Mouse (Mus musculus) hindbrain, postnatal 0 days (tissue): ENCODE data around the gene Krt77. TPM values are rescaled to one million over a fixed set of nuclear protein-coding genes. Genes with fewer than 3 reads are reported as not detected.

ENCODE experiments used
- ATAC-seq: fragments of 200-750 bp; cut with Nextera tagmentation; 2 replicates; pipeline ENCODE4 v1.8.0; 2017; ENCODE audit warnings: mild to moderate bottlenecking, moderate TSS enrichment, moderate library complexity
- DNase-seq: peaks from one replicate; pipeline ENCODE4 v3.0.0-alpha.2; 2015; ENCODE audit warnings: low spot score
- H3K27ac ChIP-seq: fragments of 300-500 bp; sonication (generic); 2 replicates; pipeline ENCODE4 v1.5.1; 2014; ENCODE audit warnings: mild to moderate bottlenecking
- H3K27me3 ChIP-seq: fragments of 300-500 bp; sonication (generic); 2 replicates; pipeline ENCODE4 v1.6.1; 2014; ENCODE audit warnings: low read length, mixed read lengths; ENCODE audit not compliant: insufficient read depth
- H3K36me3 ChIP-seq: fragments of 300-500 bp; sonication (generic); 2 replicates; pipeline ENCODE4 v1.6.1; 2014; ENCODE audit warnings: low read length, mixed read lengths; ENCODE audit not compliant: insufficient read depth
- H3K4me1 ChIP-seq: fragments of 300-500 bp; sonication (generic); 2 replicates; pipeline ENCODE4 v1.6.1; 2014; ENCODE audit warnings: antibody characterized with exemption, low read length, mixed read lengths; ENCODE audit not compliant: insufficient read depth
- H3K4me2 ChIP-seq: fragments of 300-500 bp; sonication (generic); 2 replicates; pipeline ENCODE4 v1.6.1; 2014; ENCODE audit warnings: low read depth, mild to moderate bottlenecking, low read length, moderate library complexity, mixed read lengths
- H3K4me3 ChIP-seq: fragments of 300-500 bp; sonication (generic); 2 replicates; pipeline ENCODE4 v1.5.1; 2014; ENCODE audit warnings: low read length
- H3K9ac ChIP-seq: fragments of 300-500 bp; sonication (generic); replicated peaks from 2 replicates; pipeline ENCODE4 v1.6.1; 2014; ENCODE audit warnings: mild to moderate bottlenecking, low read length, moderate library complexity, mixed read lengths
- H3K9me3 ChIP-seq: fragments of 300-500 bp; sonication (generic); 2 replicates; pipeline ENCODE4 v1.6.1; 2016; ENCODE audit warnings: low read length, mixed read lengths
- CTCF ChIP-seq: IDR thresholded peaks from 2 replicates; pipeline ENCODE4 v1.5.1; 2016; ENCODE audit warnings: antibody characterized with exemption, control low read depth, low read depth
- WGBS: fragments of 180-500 bp; shearing (Covaris S2); extraction: QIAGEN DNeasy Blood & Tissue Kit; methylation state at CpG from one replicate; pipeline ENCODE4 v1.1.7; 2014; 5-methylcytosine and 5-hydroxymethylcytosine counted together
- polyA plus RNA-seq: library from polyadenylated mRNA; unstranded; fragments of >200 nt; fragmentation: Nextera tagmentation; extraction: Ambion mirVana; gene quantifications from 2 replicates; pipeline ENCODE4 v1.2.1, GENCODE M21; 2015
- total RNA-seq: library from RNA; depleted of rRNA; stranded (reverse); fragments of >200 nt; gene quantifications from 2 replicates; pipeline ENCODE4 v1.2.3, GENCODE M21; 2014

Gene Krt77
- total and polyA plus RNA-seq, 2 experiments from 2014 or later: 0.68 to 1.2 TPM

- DNase-seq: no peak
- ATAC-seq: no peak
- Histone ChIP-seq H3K27ac (no peak overlapping the region), H3K4me2 (no peak overlapping the region), H3K4me1 (no peaks in the 10 kb centered on the region), H3K36me3 (no peaks in the 10 kb centered on the region), H3K27me3 (no peaks in the 10 kb centered on the region), H3K9me3 (no peaks in the 10 kb centered on the region), H3K4me3 (no peak overlapping the region), H3K9ac (no peak overlapping the region)
- no peak for TF ChIP-seq CTCF
- 74% methylated on average over 2 of the region's 2 CpGs for WGBS
Measured at GRCm38 (mm10) chr15:101878041-101878440, 8.5 kb upstream of the Krt77 start.

- DNase-seq (no peak), ATAC-seq (no peak)
- Histone ChIP-seq H3K27me3 (no peaks in the 10 kb centered on the region), H3K27ac (no peak overlapping the region), H3K9ac (no peak overlapping the region), H3K9me3 (no peaks in the 10 kb centered on the region), H3K4me1 (no peaks in the 10 kb centered on the region), H3K4me3 (no peak overlapping the region), H3K36me3 (no peaks in the 10 kb centered on the region), H3K4me2 (no peak overlapping the region)
- no peak for TF ChIP-seq CTCF
- WGBS: 84% methylated on average over 1 of the region's 1 CpGs
Measured at GRCm38 (mm10) chr15:101874383-101874782, 4.9 kb upstream of the Krt77 start.

GRCm38 (mm10) chr15:101873231-101873630 lies 3.7 kb upstream of the Krt77 start:
- Histone ChIP-seq H3K9ac (no peak overlapping the region), H3K27ac (no peak overlapping the region), H3K4me1 (no peaks in the 10 kb centered on the region), H3K36me3 (no peaks in the 10 kb centered on the region), H3K9me3 (no peaks in the 10 kb centered on the region), H3K4me2 (no peak overlapping the region), H3K4me3 (no peak overlapping the region), H3K27me3 (no peaks in the 10 kb centered on the region)
- TF ChIP-seq CTCF: no peak
- ATAC-seq: no peak
- DNase-seq: no peak
- WGBS: 48% methylated on average over 4 of the region's 4 CpGs

GRCm38 (mm10) chr15:101866754-101867153 lies 2.8 kb downstream of the Krt77 start:
- Histone ChIP-seq H3K9me3 (no peaks in the 10 kb centered on the region), H3K4me1 (no peaks in the 10 kb centered on the region), H3K4me3 (no peak overlapping the region), H3K27me3 (no peaks in the 10 kb centered on the region; the same call in 1 of the 2 replicates), H3K27ac (no peak overlapping the region), H3K36me3 (no peaks in the 10 kb centered on the region), H3K4me2 (no peak overlapping the region), H3K9ac (no peak overlapping the region)
- ATAC-seq: no peak
- TF ChIP-seq CTCF: no peak
- WGBS: 80% methylated on average over 7 of the region's 7 CpGs
- no peak for DNase-seq

GRCm38 (mm10) chr15:101860421-101861130 lies 8.9 kb downstream of the Krt77 start:
- no peaks in the 10 kb centered on the region for H3K27me3 ChIP-seq
- peak overlapping the region; percentile 80 for H3K4me2 ChIP-seq
- no peaks in the 10 kb centered on the region for H3K9me3 ChIP-seq
- TF ChIP-seq CTCF: peak; percentile 44; the same call in 1 of the 2 replicates
- peak overlapping the region; percentile 40; the same call in 1 of the 2 replicates for H3K4me3 ChIP-seq
- WGBS: 54% methylated on average over 13 of the region's 13 CpGs
- peaks cover 5% of the 10 kb centered on the region; the same call in 1 of the 2 replicates for H3K4me1 ChIP-seq
- H3K27ac ChIP-seq: no peak overlapping the region
- H3K36me3 ChIP-seq: no peaks in the 10 kb centered on the region
- peak overlapping the region; percentile 47; the same call in 1 of the 2 replicates for H3K9ac ChIP-seq
- DNase-seq (peak; percentile 12), ATAC-seq (peak; percentile 52; the same call in 1 of the 2 replicates)

- peak; percentile 28; the same call in 1 of the 2 replicates for TF ChIP-seq CTCF
- H3K9ac ChIP-seq: peak overlapping the region; percentile 47
- peak overlapping the region; percentile 51; the same call in 1 of the 2 replicates for H3K27ac ChIP-seq
- no peaks in the 10 kb centered on the region for H3K9me3 ChIP-seq
- H3K4me2 ChIP-seq: peak overlapping the region; percentile 80
- no peaks in the 10 kb centered on the region for H3K27me3 ChIP-seq
- no peaks in the 10 kb centered on the region for H3K36me3 ChIP-seq
- peak overlapping the region; percentile 40 for H3K4me3 ChIP-seq
- DNase-seq (peak; percentile 53), ATAC-seq (peak; percentile 61; the same call in 1 of the 2 replicates)
- under 1% methylated on average over 33 of the region's 33 CpGs for WGBS
- H3K4me1 ChIP-seq: peaks cover 5% of the 10 kb centered on the region; the same call in 1 of the 2 replicates
Measured at GRCm38 (mm10) chr15:101859735-101860170, 9.8 kb downstream of the Krt77 start.
